Mouse (Mus musculus): ENCODE data around the gene Gm9376.

GRCm38 (mm10) chr14:118241416-118241815, 25.3 kb upstream of the Gm9376 start:
- TF ChIP-seq CTCF (IDR thresholded peaks at IDR 0.05; ENCODE audit: control insufficient read depth, insufficient read depth, insufficient replicate concordance, low read depth, low read length) (no peak), POLR2A (IDR thresholded peaks at IDR 0.05; ENCODE audit: control insufficient read depth, low read depth, low read length) (no peak)
